Mouse (Mus musculus) forebrain, embryonic 13.5 days (tissue): ENCODE results near the gene Ugdh. TPM values are rescaled to one million over a fixed set of nuclear protein-coding genes. Genes with fewer than 3 reads are reported as not detected.
"Not testable (repeated sequence)": the region's sequence is repeated elsewhere in the genome, so short reads cannot be mapped to it uniquely, and the experiment has no call there.

Source experiments
- ATAC-seq: fragments of 200-750 bp; cut with Nextera tagmentation; 2 replicates; pipeline ENCODE4 v1.8.0; 2017
- H3K27ac ChIP-seq: fragments of 300-500 bp; sonication (generic); 2 replicates; pipeline ENCODE4 v1.5.1; 2015; ENCODE audit warnings: inconsistent platforms, mild to moderate bottlenecking, moderate library complexity
- H3K27me3 ChIP-seq: fragments of 300-500 bp; sonication (generic); 2 replicates; pipeline ENCODE4 v1.6.1; 2015; ENCODE audit warnings: mild to moderate bottlenecking, inconsistent platforms
- H3K36me3 ChIP-seq: fragments of 300-500 bp; sonication (generic); 2 replicates; pipeline ENCODE4 v1.6.1; 2015; ENCODE audit warnings: mild to moderate bottlenecking, inconsistent platforms; ENCODE audit not compliant: poor library complexity, severe bottlenecking
- H3K4me1 ChIP-seq: fragments of 300-500 bp; sonication (generic); 2 replicates; pipeline ENCODE4 v1.6.1; 2015; ENCODE audit warnings: inconsistent platforms
- H3K4me2 ChIP-seq: fragments of 300-500 bp; sonication (generic); 2 replicates; pipeline ENCODE4 v1.6.1; 2015; ENCODE audit warnings: inconsistent platforms, mild to moderate bottlenecking, moderate library complexity
- H3K4me3 ChIP-seq: fragments of 300-500 bp; sonication (generic); 2 replicates; pipeline ENCODE4 v1.5.1; 2015; ENCODE audit warnings: mild to moderate bottlenecking, inconsistent platforms
- H3K9ac ChIP-seq: fragments of 300-500 bp; sonication (generic); 2 replicates; pipeline ENCODE4 v1.6.1; 2015; ENCODE audit warnings: mild to moderate bottlenecking, inconsistent platforms
- H3K9me3 ChIP-seq: fragments of 300-500 bp; sonication (generic); replicated peaks from 2 replicates; pipeline ENCODE4 v1.6.1; 2016; ENCODE audit warnings: inconsistent platforms
- WGBS: fragments of 180-500 bp; shearing (Covaris S2); methylation state at CpG from one replicate; pipeline ENCODE4 v1.1.7; 2015; 5-methylcytosine and 5-hydroxymethylcytosine counted together
- polyA plus RNA-seq: library from polyadenylated mRNA; unstranded; fragments of >200 nt; fragmentation: Nextera tagmentation; extraction: Ambion mirVana; gene quantifications from 2 replicates; pipeline ENCODE4 v1.2.1, GENCODE M21; 2015

Ugdh gene
- 60.3 and 62.4 TPM in 2 replicates for polyA plus RNA-seq

DNA sequence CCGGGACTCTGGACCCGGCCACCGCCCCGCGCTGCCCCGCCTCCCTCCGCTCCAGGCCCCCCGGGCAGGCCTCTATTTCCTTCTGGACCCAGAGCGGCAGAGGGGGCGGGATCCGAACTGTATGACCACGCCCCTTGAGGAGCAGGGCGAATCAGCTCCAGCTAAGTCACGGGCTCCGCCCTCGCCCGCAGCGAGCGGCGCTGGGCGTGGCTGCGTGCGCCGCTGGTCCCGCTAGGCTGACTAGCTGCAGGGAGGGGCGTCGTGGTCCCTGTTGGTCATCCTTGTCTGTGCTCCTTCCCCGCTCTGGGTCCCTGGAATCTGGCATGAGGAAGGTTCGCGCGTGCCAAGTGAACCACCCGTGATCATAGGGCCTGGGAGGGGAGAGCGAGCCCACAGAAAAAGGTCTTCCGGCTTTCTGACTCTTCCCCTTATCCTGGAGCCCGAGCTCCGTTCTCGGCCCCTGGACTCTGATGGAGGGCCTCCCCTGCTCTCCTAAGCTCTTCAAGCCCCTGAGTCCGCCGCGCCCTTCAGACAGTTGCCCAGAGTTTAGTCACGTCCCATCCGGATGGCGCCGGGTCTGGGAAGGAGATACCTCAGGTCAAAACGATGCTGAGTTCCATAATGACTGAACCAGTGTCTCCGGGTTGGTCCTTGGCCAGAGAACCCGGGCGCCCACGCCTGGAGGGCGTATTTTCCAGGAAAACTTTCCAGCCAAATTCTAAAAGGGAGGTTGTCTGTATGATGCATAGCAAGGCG lies at the start of gene Ugdh:
Ugdh (minus strand) TSS at position 144 of the 756 bp plus-strand sequence.
- under 1% methylated on average over 47 of the region's 51 CpGs for WGBS
- no peaks in the 10 kb centered on the region for H3K27me3 ChIP-seq

DNA sequence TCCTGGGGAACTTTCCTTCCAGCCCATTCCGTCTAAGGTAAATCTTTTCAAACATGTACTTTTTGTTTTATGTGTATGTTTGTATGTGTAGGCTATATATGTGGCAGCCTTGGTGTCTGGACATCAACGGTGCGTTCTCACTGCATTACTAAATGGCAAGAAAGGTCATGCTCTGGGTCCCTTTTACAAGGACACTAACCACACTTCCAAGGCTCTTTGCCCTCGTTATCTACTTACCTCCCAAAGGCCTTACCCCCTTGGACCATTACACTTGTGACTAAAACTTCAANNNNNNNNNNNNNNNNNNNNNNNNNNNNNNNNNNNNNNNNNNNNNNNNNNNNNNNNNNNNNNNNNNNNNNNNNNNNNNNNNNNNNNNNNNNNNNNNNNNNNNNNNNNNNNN lies 47.2 kb upstream of the Ugdh start:
- Histone ChIP-seq H3K27me3 (no peaks in the 10 kb centered on the region), H3K27ac (no peak overlapping the region), H3K36me3 (0 out of 2 replicates have a peak, but pooled peaks cover 3% of the 10 kb centered on the region), H3K4me1 (no peaks in the 10 kb centered on the region), H3K4me3 (no peak overlapping the region), H3K4me2 (no peak overlapping the region), H3K9me3 (no peaks in the 10 kb centered on the region), H3K9ac (no peak overlapping the region)
- 79% methylated on average over 4 of the region's 4 CpGs for WGBS
- ATAC-seq = no peak

More for the DNA sequence above, at the start of gene Ugdh:
- H3K36me3 ChIP-seq = no peaks in the 10 kb centered on the region
- H3K9ac ChIP-seq = peak within 1 kb of the TSS; percentile 90
- peak within 1 kb of the TSS; percentile 83 for H3K4me3 ChIP-seq
- peaks cover 12% of the 10 kb centered on the region for H3K4me1 ChIP-seq
- peak within 1 kb of the TSS; percentile 86 for H3K4me2 ChIP-seq
- peak within 1 kb of the TSS; percentile 65 for H3K27ac ChIP-seq
- H3K9me3 ChIP-seq = no peaks in the 10 kb centered on the region
- ATAC-seq = peak; percentile 99

DNA sequence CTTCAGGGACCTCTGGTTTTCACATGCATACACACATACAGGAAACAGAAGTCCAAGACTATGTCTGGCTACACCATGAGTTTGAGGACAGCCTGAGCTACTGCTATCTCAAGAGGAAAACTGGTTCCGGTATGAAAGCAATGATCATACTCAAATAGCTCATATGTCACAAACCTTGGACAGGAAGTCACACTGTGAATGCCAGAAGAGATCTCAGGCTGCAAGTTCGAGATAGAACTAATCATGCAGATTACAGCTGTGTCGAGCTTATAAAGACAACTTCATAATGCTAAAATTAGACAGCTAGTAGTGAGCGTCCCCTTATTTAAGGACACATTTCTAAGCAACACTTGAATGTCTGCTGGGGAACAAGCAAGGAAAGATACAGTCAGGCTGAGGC lies 44.8 kb upstream of the Ugdh start:
- Histone ChIP-seq H3K4me3 (no peak overlapping the region), H3K4me1 (no peaks in the 10 kb centered on the region), H3K9me3 (no peaks in the 10 kb centered on the region), H3K36me3 (0 out of 2 replicates have a peak, but pooled peaks cover 3% of the 10 kb centered on the region), H3K4me2 (no peak overlapping the region), H3K27ac (no peak overlapping the region), H3K9ac (no peak overlapping the region), H3K27me3 (no peaks in the 10 kb centered on the region)
- ATAC-seq = no peak
- WGBS = 87% methylated on average over 4 of the region's 4 CpGs

DNA sequence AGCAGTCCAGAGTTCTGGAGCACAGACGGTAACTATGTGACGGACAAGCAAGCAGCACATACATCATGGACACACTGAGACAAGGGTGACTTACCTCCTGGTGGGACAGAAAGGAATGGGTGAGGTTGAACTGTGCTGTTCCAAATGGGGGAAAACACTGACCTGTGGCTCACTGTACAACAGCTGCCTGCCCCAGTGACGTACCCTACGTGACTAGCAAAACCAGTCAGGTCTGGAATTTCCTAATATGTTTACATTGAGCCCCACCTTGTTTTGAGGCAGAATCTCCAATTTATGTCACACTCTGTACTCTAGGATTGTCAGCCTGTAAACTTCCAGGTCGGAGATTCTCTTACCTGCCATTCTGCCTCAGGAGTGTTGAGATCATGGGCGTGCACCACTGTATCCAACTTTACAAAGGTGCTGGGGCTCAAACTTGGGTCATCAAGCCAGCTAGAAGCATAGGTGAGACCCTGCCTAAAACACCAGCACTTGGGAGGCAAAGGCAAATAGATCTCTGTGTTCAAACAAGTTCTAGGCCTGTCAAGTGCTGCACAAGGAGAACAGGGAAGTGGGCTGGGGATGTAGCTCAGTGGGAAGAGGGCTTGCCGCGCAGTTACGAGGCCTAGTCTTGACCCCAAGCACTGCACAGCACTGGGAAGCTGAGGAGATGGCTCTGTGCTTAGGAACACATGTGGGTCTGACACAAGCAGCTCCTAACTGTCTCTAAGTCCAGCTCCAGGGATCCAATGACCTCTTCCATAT lies 44.1 kb upstream of the Ugdh start:
- Histone ChIP-seq H3K36me3 (0 out of 2 replicates have a peak, but pooled peaks cover 3% of the 10 kb centered on the region), H3K27ac (no peak overlapping the region), H3K4me1 (no peaks in the 10 kb centered on the region), H3K27me3 (no peaks in the 10 kb centered on the region), H3K9me3 (no peaks in the 10 kb centered on the region), H3K4me2 (no peak overlapping the region), H3K9ac (no peak overlapping the region), H3K4me3 (no peak overlapping the region)
- 98% methylated on average over 9 of the region's 9 CpGs for WGBS
- no peak for ATAC-seq

DNA sequence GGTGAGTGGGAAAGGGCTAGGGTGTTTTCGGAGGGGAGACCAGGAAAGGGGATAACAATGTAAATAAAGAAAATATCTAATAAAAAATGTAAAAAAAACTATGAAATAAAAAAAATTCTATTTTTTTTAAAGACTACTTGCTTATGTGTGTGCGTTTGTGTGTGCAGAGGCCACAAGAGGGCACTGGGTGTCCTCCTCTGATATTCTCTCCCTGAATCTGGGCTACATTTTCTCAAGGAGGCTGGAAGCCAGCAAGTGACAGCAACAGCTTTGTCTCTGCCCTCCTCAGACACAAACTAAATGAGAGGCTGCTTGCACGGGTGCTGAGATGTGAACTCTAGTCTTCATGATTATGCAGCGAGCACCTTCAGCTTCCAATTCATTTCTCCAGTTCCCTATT lies 42.5 kb upstream of the Ugdh start:
- Histone ChIP-seq H3K9me3 (no peaks in the 10 kb centered on the region), H3K36me3 (no peaks in the 10 kb centered on the region), H3K27ac (no peak overlapping the region), H3K4me2 (no peak overlapping the region), H3K9ac (no peak overlapping the region), H3K27me3 (no peaks in the 10 kb centered on the region), H3K4me3 (no peak overlapping the region), H3K4me1 (no peaks in the 10 kb centered on the region)
- no peak for ATAC-seq
- 71% methylated on average over 4 of the region's 4 CpGs for WGBS

DNA sequence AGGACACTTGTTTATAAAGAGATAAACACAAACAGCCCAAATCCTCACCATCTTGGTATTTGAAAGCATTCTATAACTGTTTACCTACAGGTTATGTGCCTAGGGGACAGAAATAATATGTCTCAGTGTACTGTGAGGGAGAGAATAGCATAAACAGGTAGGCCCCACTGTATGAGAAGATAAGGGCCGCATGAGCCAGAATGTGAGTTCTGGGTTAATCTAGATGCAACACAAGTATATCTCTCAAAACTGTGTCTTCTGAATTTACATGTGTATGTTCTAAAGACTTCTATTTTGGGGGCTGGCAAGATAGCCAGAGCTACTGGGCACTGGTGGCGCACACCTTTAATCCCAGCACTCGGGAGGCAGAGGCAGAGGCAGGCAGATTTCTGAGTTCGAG lies 41.0 kb upstream of the Ugdh start:
- WGBS = 96% methylated on average over 4 of the region's 4 CpGs
- not testable (repeated sequence) for H3K27ac ChIP-seq, H3K27me3 ChIP-seq, H3K9ac ChIP-seq, H3K4me2 ChIP-seq, H3K9me3 ChIP-seq, H3K36me3 ChIP-seq, ATAC-seq, H3K4me3 ChIP-seq, H3K4me1 ChIP-seq

DNA sequence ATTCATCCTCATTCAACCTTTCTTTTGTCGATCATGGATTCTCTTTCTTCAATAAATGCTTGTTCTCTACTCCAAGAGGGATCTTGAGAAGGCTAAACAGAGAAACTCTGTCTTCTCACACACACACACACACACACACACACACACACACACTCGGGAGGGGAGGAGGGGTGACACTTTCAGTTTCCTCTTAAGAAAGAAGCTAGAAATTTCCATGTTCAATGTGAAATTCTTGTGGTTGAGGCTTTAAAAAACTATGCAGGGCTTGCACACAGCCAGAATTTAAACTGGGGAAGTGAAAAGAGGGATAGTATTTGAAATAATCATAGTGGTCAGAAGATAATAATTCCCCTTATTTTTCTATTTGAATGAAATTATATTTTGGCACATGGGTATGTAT lies 40.1 kb upstream of the Ugdh start:
- no peak overlapping the region for H3K27ac ChIP-seq
- H3K4me1 ChIP-seq = no peaks in the 10 kb centered on the region
- H3K9me3 ChIP-seq = no peaks in the 10 kb centered on the region
- 91% methylated on average over 2 of the region's 2 CpGs for WGBS
- no peak for ATAC-seq
- no peak overlapping the region for H3K9ac ChIP-seq
- no peaks in the 10 kb centered on the region for H3K36me3 ChIP-seq
- H3K27me3 ChIP-seq = no peaks in the 10 kb centered on the region
- no peak overlapping the region for H3K4me2 ChIP-seq
- no peak overlapping the region for H3K4me3 ChIP-seq

DNA sequence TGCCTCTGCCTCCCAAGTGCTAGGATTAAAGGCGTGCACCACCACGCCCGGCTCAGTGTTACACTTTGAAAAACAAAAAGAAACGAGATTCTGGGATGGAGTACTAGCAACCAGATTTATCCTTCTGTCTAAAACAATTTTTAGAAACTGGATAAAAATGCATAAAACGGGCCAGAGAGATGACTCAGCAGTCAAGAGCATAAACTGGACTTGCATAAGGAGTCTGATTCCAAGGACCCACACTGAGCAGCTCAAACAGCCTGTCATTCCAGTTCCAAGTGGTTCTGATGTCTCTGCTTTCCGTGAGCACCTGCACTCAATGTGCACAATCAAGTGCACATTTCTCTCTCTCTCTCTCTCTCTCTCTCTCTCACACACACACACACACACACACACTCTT lies 34.0 kb upstream of the Ugdh start:
- no peaks in the 10 kb centered on the region for H3K4me1 ChIP-seq
- no peak for ATAC-seq
- no peaks in the 10 kb centered on the region for H3K27me3 ChIP-seq
- H3K9me3 ChIP-seq = 0 out of 2 replicates have a peak, but pooled peaks cover 5% of the 10 kb centered on the region
- no peak overlapping the region for H3K4me3 ChIP-seq
- 89% methylated on average over 6 of the region's 6 CpGs for whole genome bisulfite sequencing
- peaks cover 25% of the 10 kb centered on the region for H3K36me3 ChIP-seq
- H3K27ac ChIP-seq = no peak overlapping the region
- no peak overlapping the region for H3K9ac ChIP-seq
- no peak overlapping the region for H3K4me2 ChIP-seq

DNA sequence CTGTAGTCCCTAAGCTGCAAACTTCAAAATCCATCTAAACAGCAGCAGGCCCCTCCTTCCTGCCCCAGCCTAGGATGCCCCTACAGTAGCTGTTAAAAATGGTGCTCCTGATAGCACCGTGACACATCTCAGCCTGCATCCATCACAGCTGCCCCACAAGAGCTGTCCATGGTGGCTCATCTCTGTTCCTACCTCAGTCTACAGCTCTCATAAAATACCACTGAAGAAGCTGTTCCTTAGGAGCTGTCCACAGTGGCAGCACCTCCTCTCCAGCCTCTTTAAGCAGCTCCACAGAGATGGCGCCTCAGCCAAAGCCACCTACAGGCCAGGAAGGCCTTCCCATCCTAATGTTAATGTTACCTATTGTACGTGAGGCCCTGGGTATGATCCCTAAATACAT lies 31.2 kb upstream of the Ugdh start:
- Histone ChIP-seq H3K4me3 (no peak overlapping the region), H3K27ac (no peak overlapping the region), H3K9ac (no peak overlapping the region), H3K4me1 (no peaks in the 10 kb centered on the region), H3K9me3 (0 out of 2 replicates have a peak, but pooled peaks cover 5% of the 10 kb centered on the region), H3K36me3 (peaks cover 25% of the 10 kb centered on the region), H3K27me3 (no peaks in the 10 kb centered on the region), H3K4me2 (no peak overlapping the region)
- 88% methylated on average over 3 of the region's 3 CpGs for WGBS
- ATAC-seq = no peak

DNA sequence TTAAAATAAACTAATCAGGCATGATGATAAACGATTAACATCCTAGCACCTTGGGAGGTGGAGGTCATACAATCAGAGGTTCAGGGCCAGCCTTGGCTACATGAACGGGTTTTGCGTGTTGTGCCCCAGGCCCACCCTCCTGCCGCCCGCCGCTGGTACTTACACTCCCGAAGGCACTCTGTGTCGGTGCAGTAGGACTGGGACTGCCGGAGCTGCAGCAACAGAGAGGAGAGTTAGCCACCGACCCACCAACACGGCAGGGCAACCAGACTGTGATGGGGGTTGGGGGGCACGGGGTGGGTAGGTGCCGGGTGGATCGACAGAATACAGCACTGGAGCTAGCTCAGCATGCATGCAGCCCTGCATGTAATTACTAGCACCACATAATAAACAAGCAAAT lies 24.6 kb upstream of the Ugdh start:
- no peaks in the 10 kb centered on the region for H3K9me3 ChIP-seq
- H3K27ac ChIP-seq = no peak overlapping the region
- no peak overlapping the region for H3K4me3 ChIP-seq
- no peak overlapping the region for H3K4me2 ChIP-seq
- H3K4me1 ChIP-seq = no peaks in the 10 kb centered on the region
- no peak overlapping the region for H3K9ac ChIP-seq
- H3K36me3 ChIP-seq = peaks cover 9% of the 10 kb centered on the region; the same call in 1 of the 2 replicates
- ATAC-seq = no peak
- H3K27me3 ChIP-seq = no peaks in the 10 kb centered on the region
- WGBS = 94% methylated on average over 14 of the region's 14 CpGs

DNA sequence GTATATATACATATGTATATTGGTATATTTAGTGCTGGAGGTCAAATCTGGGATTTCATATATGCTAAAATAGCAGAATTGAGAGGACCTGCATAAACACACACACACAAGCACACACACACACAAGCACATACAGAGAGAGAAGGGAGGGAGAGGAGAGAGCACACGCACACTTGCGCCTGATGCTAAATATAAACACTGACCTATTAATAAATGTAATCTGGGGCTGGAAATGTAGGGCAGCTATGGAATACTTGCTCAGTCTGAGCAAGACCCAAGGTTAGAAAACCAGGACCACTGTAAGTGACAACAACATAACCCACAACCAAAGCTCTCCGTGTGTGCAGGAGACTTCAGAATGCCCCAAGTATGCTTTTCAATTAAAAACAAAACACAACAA lies 23.7 kb upstream of the Ugdh start:
- Histone ChIP-seq H3K27me3 (no peaks in the 10 kb centered on the region), H3K4me2 (no peak overlapping the region), H3K36me3 (peaks cover 9% of the 10 kb centered on the region; the same call in 1 of the 2 replicates), H3K9me3 (no peaks in the 10 kb centered on the region), H3K27ac (no peak overlapping the region), H3K4me1 (no peaks in the 10 kb centered on the region), H3K9ac (no peak overlapping the region), H3K4me3 (no peak overlapping the region)
- WGBS = 90% methylated on average over 3 of the region's 3 CpGs
- no peak for ATAC-seq

DNA sequence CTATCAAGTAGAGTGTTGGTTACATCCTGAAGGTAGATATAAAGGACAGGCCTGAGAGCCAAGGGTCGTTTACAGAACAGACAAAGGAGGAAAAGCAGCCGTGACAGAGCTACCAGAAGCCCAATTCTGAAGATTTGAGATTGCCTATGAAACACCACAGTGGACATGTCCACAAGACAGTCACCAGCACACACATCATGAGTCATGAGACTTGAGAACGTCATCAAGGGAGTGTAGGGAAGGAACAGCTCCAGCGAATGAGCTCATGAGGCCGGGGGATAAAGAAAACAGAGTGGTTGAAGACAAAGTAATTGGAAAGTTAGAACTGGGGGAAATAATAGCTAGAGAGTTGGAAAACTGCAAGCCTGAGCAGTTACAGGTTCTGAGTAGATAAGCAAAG lies 22.1 kb upstream of the Ugdh start:
- no peaks in the 10 kb centered on the region for H3K9me3 ChIP-seq
- no peak for ATAC-seq

More for the DNA sequence above, 22.1 kb upstream of the Ugdh start:
- H3K9ac ChIP-seq = no peak overlapping the region
- no peak overlapping the region for H3K4me2 ChIP-seq
- H3K4me3 ChIP-seq = no peak overlapping the region
- H3K4me1 ChIP-seq = no peaks in the 10 kb centered on the region
- peaks cover 9% of the 10 kb centered on the region; the same call in 1 of the 2 replicates for H3K36me3 ChIP-seq
- H3K27ac ChIP-seq = no peak overlapping the region
- 71% methylated on average over 5 of the region's 5 CpGs for WGBS
- H3K27me3 ChIP-seq = no peaks in the 10 kb centered on the region
